Mouse (Mus musculus): ENCODE results near the gene Itgad. TPM values are rescaled to one million over a fixed set of nuclear protein-coding genes. Genes with fewer than 3 reads are reported as not detected.

The Itgad gene
- polyA plus RNA-seq, 1 experiment = not detected

- no peak for TF ChIP-seq GATA1 (IDR thresholded peaks at IDR 0.05; ENCODE audit: low read length)
Observed at GRCm38 (mm10) chr7:128234796-128235195, 80.6 kb downstream of the Itgad start.

DNA sequence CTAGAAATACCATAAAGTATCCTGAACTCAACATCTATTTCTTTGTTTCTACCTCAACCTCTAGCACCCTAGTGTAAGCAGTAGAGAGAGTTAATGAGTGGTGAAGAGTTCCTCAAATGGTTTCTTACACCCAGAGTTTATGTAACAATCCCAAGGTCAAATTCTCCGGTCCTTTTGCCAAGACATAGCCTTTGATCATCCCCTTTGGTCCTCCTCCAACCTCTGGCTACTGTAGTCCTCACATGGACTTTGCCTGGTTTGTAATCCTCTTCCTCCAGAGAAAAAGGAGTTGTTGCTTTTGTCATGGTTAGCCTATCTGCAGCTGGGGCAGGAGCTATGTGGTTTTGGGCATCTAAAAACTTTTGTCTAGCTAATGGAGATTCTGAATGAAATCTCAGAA lies 81.3 kb downstream of the Itgad start:
- TF ChIP-seq GATA1 (IDR thresholded peaks at IDR 0.05; ENCODE audit: low read length) = no peak

DNA sequence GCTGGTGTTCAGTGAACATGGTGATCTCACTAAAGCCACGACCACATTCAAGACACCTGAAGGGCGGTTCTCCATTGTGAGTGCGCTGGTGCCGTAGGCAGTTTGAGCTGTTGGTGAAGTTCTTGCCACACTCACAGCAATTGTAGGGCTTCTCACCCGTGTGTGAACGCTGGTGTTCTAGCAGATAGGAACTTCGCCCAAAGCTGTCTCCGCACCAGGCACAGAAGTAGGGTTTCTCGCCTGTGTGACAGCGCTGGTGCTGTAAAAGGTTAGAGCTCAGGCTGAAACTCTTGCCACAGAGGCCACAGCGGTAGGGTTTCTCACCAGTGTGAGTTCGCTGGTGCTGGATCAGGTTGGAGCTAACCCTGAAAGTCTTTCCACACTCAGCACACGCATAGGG lies 82.2 kb downstream of the Itgad start:
- TF ChIP-seq GATA1 (IDR thresholded peaks at IDR 0.05; ENCODE audit: low read length) = no peak

- TF ChIP-seq GATA1 (IDR thresholded peaks at IDR 0.05; ENCODE audit: low read length) = no peak
Observed at GRCm38 (mm10) chr7:128236856-128237592, 82.8 kb downstream of the Itgad start, which contains the start of gene Armc5. Gene Armc5 (plus strand): TSS chr7:128237342.

DNA sequence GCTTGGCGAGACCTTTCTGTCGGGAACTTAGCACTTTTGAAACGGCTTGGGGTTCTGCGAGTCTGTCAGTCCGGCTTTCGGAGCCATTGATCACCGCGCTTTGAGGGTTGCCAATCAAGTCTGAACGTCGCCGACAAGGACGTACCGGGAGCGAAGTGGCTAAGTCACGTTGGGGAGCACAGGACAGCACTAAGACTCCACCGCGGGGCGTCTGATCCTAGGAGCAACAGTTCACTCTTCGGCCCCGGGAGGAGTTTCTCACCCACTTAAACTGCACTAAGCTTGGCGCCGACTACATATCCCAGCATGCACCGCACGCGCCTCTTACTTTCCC lies 83.4 kb downstream of the Itgad start:
- TF ChIP-seq GATA1 (IDR thresholded peaks at IDR 0.05; ENCODE audit: low read length) = no peak

- no peak for TF ChIP-seq GATA1 (IDR thresholded peaks at IDR 0.05; ENCODE audit: low read length)
Observed at GRCm38 (mm10) chr7:128237927-128238778, 84.0 kb downstream of the Itgad start, which contains the start of gene 9130023H24Rik. Gene 9130023H24Rik (minus strand): TSS chr7:128238031.

- no peak for TF ChIP-seq GATA1 (IDR thresholded peaks at IDR 0.05; ENCODE audit: low read length)
Observed at GRCm38 (mm10) chr7:128238991-128239390, 84.8 kb downstream of the Itgad start.

DNA sequence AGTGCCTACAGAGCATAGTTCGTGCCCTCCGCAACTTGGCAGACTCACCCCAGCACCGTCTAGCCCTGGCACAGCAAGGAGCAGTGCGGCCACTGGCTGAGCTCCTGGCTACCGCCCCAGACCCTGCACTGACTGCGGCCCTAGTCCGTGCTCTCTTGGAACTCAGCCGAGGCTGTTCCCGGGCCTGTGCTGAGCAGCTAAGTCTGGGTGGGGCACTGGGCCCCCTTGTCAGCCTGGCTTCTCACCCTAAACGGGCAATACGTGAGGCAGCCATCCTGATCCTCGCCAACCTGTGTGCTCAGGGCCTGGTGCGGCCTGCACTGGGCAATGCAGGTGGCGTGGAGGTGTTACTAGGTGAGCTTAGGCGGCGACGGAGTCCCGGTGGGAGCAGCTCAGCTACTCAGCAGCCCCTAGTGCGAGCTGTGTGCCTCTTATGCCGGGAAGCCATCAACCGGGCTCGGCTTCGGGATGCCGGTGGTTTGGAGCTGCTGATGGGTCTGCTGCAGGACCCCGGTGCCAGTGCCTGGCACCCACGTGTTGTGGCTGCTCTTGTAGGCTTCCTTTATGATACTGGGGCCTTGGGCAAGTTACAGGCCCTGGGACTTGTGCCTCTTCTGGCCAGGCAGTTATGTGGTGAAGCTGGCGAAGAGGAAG lies 86.1 kb downstream of the Itgad start:
- TF ChIP-seq GATA1 (IDR thresholded peaks at IDR 0.05; ENCODE audit: low read length) = no peak

DNA sequence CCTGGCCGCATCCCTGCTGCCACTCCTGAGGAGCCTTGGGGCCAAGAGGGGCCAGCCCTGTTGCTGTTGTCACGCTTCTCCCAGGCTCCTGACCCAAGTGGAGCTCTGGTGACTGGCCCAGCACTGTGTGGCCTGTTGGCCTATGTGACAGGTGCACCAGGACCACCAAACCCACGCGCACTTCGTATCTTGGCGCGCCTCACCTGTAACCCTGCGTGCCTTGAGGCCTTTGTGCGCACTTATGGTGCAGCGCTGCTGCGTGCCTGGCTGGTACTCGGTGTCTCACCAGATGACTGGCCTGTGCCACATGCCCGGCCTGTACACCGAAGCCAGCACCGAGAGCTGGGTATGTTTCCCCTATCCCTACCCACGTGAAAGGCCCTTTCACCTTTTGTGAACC lies 88.2 kb downstream of the Itgad start:
- no peak for TF ChIP-seq GATA1 (IDR thresholded peaks at IDR 0.05; ENCODE audit: low read length)

GRCm38 (mm10) chr7:128243921-128244320 lies 89.7 kb downstream of the Itgad start:
- TF ChIP-seq GATA1 (IDR thresholded peaks at IDR 0.05; ENCODE audit: low read length) = no peak

DNA sequence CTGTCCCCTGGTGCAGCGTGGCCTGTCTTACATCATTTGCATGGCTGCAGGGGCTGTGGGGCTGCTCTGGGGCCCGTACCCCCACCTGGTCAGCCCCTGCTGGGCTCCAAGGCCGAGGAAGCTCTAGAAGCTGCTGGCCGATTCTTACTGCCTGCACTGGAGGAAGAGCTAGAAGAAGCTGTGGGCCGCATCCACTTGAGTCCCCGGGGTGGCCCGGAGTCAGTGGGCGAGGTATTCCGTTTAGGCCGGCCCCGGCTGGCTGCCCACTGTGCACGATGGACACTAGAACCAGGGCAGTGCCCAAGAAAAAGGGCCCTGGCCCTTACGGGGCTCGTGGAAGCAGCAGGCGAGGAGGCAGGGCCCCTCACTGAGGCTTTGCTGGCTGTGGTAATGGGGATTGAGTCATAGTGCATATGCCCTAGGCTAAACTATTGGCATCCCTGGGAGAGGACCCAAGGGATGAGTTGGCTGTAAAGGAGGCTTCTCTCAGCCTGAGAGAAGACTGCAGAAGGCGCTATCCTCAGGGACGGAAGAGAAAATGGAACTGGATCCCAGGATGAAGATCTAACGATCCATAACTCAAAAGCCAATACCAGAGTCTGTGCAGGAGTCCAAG lies 90.3 kb downstream of the Itgad start:
- TF ChIP-seq GATA1 (IDR thresholded peaks at IDR 0.05; ENCODE audit: low read length) = no peak

DNA sequence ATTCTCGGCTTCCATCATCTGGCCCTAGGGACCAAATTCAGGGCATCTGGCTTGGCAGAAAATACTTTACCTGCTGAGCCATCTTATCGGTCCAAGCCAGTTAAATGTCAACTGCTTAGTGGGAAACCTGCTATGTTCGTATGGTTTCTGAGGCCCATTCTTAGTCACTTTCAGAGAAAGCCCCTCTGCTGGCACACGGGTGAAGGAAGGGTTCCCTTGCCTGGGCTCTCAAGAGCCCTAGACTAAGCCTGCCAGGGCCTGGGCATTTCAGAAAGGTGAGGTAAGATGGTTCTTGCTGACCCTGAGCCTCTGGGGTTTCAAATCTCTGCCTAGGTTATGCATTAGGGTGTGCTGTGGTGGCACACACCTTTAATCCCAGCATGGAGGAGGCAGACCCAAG lies 91.4 kb downstream of the Itgad start:
- no peak for TF ChIP-seq GATA1 (IDR thresholded peaks at IDR 0.05; ENCODE audit: low read length)

GRCm38 (mm10) chr7:128246496-128247391 lies 92.6 kb downstream of the Itgad start, which contains the start of gene Tgfb1i1:
Gene Tgfb1i1 (plus strand): TSS chr7:128246812.
- TF ChIP-seq GATA1 (IDR thresholded peaks at IDR 0.05; ENCODE audit: low read length) = no peak

GRCm38 (mm10) chr7:128247443-128247842 lies 93.3 kb downstream of the Itgad start:
- TF ChIP-seq GATA1 (IDR thresholded peaks at IDR 0.05; ENCODE audit: low read length) = no peak

Data from G1E-ER4 (cell line).